Mouse (Mus musculus): ENCODE data around the gene Ggt5. TPM values are rescaled to one million over a fixed set of nuclear protein-coding genes. Genes with fewer than 3 reads are reported as not detected.

Gene Ggt5
- polyA plus RNA-seq (2012; rRNA removed), result 0.52 TPM in 2 replicates

GRCm38 (mm10) chr10:75589129-75589528 is at the start of gene Ggt5:
Ggt5 (plus strand) TSS chr10:75589340.

GRCm38 (mm10) chr10:75559676-75560548 is 29.2 kb upstream of the Ggt5 start, which contains the start of gene Lrrc75b:
Lrrc75b (minus strand) TSS chr10:75560330.

GRCm38 (mm10) chr10:75561071-75561654 is 28.0 kb upstream of the Ggt5 start, which contains the start of gene Ggt1:
Ggt1 (plus strand) TSS chr10:75561604.

GRCm38 (mm10) chr10:75643741-75644343 is 54.7 kb downstream of the Ggt5 start, which contains the start of gene Susd2:
Susd2 (minus strand) TSS chr10:75644008.

Other genes starting within 250 kb of the Ggt5 start
- 7.2 and 9.0 TPM in 2 replicates for gene Upb1, start 188.2 kb upstream of the Ggt5 start, polyA plus RNA-seq (2012; rRNA removed)
- gene Snrpd3, start 71.8 kb upstream of the Ggt5 start, polyA plus RNA-seq (2012; rRNA removed), result 66.4 and 69.6 TPM in 2 replicates
- 32.2 and 39.4 TPM in 2 replicates for gene Gucd1, start 71.4 kb upstream of the Ggt5 start, polyA plus RNA-seq (2012; rRNA removed)
- gene Lrrc75b, start 29.0 kb upstream of the Ggt5 start, polyA plus RNA-seq (2012; rRNA removed), result 0.02 and 0.07 TPM in 2 replicates
- gene Ggt1, start 27.7 kb upstream of the Ggt5 start, polyA plus RNA-seq (2012; rRNA removed), result 3.9 and 4.7 TPM in 2 replicates
- gene Susd2, start 54.7 kb downstream of the Ggt5 start, polyA plus RNA-seq (2012; rRNA removed), result 0.94 and 1.1 TPM in 2 replicates
- 8.7 and 12.0 TPM in 2 replicates for gene Cabin1, start 175.0 kb downstream of the Ggt5 start, polyA plus RNA-seq (2012; rRNA removed)
- 96.1 and 120 TPM in 2 replicates for gene Ddt, start 184.1 kb downstream of the Ggt5 start, polyA plus RNA-seq (2012; rRNA removed)
- 0.09 TPM in 1 of 2 replicates, not detected in the other for gene Gm20441, start 191.6 kb downstream of the Ggt5 start, polyA plus RNA-seq (2012; rRNA removed)
- gene Gstt3, start 192.1 kb downstream of the Ggt5 start, polyA plus RNA-seq (2012; rRNA removed), result 3.8 and 5.9 TPM in 2 replicates
- gene Gstt1, start 209.2 kb downstream of the Ggt5 start, polyA plus RNA-seq (2012; rRNA removed), result 55.5 and 69.9 TPM in 2 replicates
- 0.03 TPM in 1 of 2 replicates, not detected in the other for gene Gstt4, start 233.2 kb downstream of the Ggt5 start, polyA plus RNA-seq (2012; rRNA removed)
- 29.6 and 31.3 TPM in 2 replicates for gene Gstt2, start 248.1 kb downstream of the Ggt5 start, polyA plus RNA-seq (2012; rRNA removed)

Data from liver, embryonic 14 days (tissue).